Mouse (Mus musculus): ENCODE data around the gene Olfr1299. TPM values are rescaled to one million over a fixed set of nuclear protein-coding genes. Genes with fewer than 3 reads are reported as not detected.

Gene Olfr1299
- polyA plus RNA-seq (2015; fragmentation: Nextera tagmentation; extraction: Ambion mirVana) = not detected in 2 replicates

GRCm38 (mm10) chr2:111661119-111661518 is at the start of gene Olfr1299:
Olfr1299 (plus strand) TSS chr2:111661419.
- Histone ChIP-seq H3K27me3 (no peaks in the 10 kb centered on the region), H3K9ac (no peak within 1 kb of the TSS), H3K36me3 (no peaks in the 10 kb centered on the region), H3K27ac (replicated peaks) (no peak within 1 kb of the TSS), H3K4me2 (no peak within 1 kb of the TSS), H3K9me3 (no peaks in the 10 kb centered on the region), H3K4me3 (no peak within 1 kb of the TSS), H3K4me1 (replicated peaks) (no peaks in the 10 kb centered on the region)
- ATAC-seq (ENCODE audit: low read depth) = no peak
- WGBS = 78% methylated on average over 4 of the region's 4 CpGs

DNA sequence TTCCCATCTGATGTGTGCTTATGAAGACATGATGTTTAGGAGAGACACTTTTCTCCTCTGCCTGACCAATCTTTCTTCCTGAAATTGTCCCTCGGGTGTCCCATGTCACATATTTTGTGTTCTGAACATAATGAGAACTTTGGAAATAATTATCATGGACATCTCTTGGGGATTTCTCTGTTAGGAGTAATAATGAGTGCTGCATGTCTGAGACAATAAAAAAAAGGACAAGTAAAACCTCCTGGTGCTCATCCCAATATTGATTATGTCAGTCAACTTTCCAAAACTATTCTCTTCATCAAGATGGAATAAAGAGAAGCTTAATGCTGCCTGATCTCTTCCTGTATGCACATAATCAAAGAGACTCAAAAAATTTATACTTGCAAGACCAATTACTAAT is 34.8 kb upstream of the Olfr1299 start, which contains the start of gene Olfr1297:
Olfr1297 (minus strand) TSS at position 101 of the 400 bp plus-strand sequence.
- Histone ChIP-seq H3K36me3 (no peaks in the 10 kb centered on the region), H3K27ac (replicated peaks) (no peak within 1 kb of the TSS), H3K4me1 (replicated peaks) (no peaks in the 10 kb centered on the region), H3K4me2 (no peak within 1 kb of the TSS), H3K4me3 (no peak within 1 kb of the TSS), H3K9ac (no peak within 1 kb of the TSS), H3K9me3 (no peaks in the 10 kb centered on the region), H3K27me3 (no peaks in the 10 kb centered on the region)
- WGBS = 86% methylated on average over 1 of the region's 1 CpGs
- no peak for ATAC-seq (ENCODE audit: low read depth)

- Histone ChIP-seq H3K36me3 (no peaks in the 10 kb centered on the region), H3K27me3 (no peaks in the 10 kb centered on the region), H3K4me1 (replicated peaks) (no peaks in the 10 kb centered on the region), H3K9ac (no peak within 1 kb of the TSS), H3K4me2 (no peak within 1 kb of the TSS), H3K4me3 (no peak within 1 kb of the TSS), H3K9me3 (no peaks in the 10 kb centered on the region), H3K27ac (replicated peaks) (no peak within 1 kb of the TSS)
- ATAC-seq (ENCODE audit: low read depth) = no peak
- 84% methylated on average over 1 of the region's 1 CpGs for WGBS
Observed at GRCm38 (mm10) chr2:111649101-111649500, 12.1 kb upstream of the Olfr1299 start, which contains the start of gene Olfr1298. Olfr1298 (minus strand) TSS chr2:111649201.

Other genes starting within 250 kb of the Olfr1299 start
- gene Olfr1286, start 238.3 kb upstream of the Olfr1299 start, polyA plus RNA-seq (2015; fragmentation: Nextera tagmentation; extraction: Ambion mirVana) = not detected in 2 replicates
- not detected in 2 replicates for gene Olfr1287, start 212.3 kb upstream of the Olfr1299 start, polyA plus RNA-seq (2015; fragmentation: Nextera tagmentation; extraction: Ambion mirVana)
- not detected in 2 replicates for gene Olfr1288, start 187.3 kb upstream of the Olfr1299 start, polyA plus RNA-seq (2015; fragmentation: Nextera tagmentation; extraction: Ambion mirVana)
- gene Olfr1289, start 180.6 kb upstream of the Olfr1299 start, polyA plus RNA-seq (2015; fragmentation: Nextera tagmentation; extraction: Ambion mirVana) = not detected in 2 replicates
- not detected in 2 replicates for gene Olfr1290, start 167.6 kb upstream of the Olfr1299 start, polyA plus RNA-seq (2015; fragmentation: Nextera tagmentation; extraction: Ambion mirVana)
- not detected in 2 replicates for gene Olfr1291-ps1, start 164.2 kb upstream of the Olfr1299 start, polyA plus RNA-seq (2015; fragmentation: Nextera tagmentation; extraction: Ambion mirVana)
- gene Olfr1293-ps, start 136.2 kb upstream of the Olfr1299 start, polyA plus RNA-seq (2015; fragmentation: Nextera tagmentation; extraction: Ambion mirVana) = not detected in 2 replicates
- not detected in 2 replicates for gene Olfr1294, start 121.1 kb upstream of the Olfr1299 start, polyA plus RNA-seq (2015; fragmentation: Nextera tagmentation; extraction: Ambion mirVana)
- not detected in 2 replicates for gene Olfr1295, start 91.7 kb upstream of the Olfr1299 start, polyA plus RNA-seq (2015; fragmentation: Nextera tagmentation; extraction: Ambion mirVana)
- gene Olfr1297, start 34.9 kb upstream of the Olfr1299 start, polyA plus RNA-seq (2015; fragmentation: Nextera tagmentation; extraction: Ambion mirVana) = not detected in 2 replicates
- not detected in 2 replicates for gene Olfr1298, start 12.2 kb upstream of the Olfr1299 start, polyA plus RNA-seq (2015; fragmentation: Nextera tagmentation; extraction: Ambion mirVana)
- gene Olfr1301, start 89.6 kb downstream of the Olfr1299 start, polyA plus RNA-seq (2015; fragmentation: Nextera tagmentation; extraction: Ambion mirVana) = not detected in 2 replicates
- not detected in 2 replicates for gene Olfr1302, start 116.0 kb downstream of the Olfr1299 start, polyA plus RNA-seq (2015; fragmentation: Nextera tagmentation; extraction: Ambion mirVana)
- gene Olfr1303, start 158.9 kb downstream of the Olfr1299 start, polyA plus RNA-seq (2015; fragmentation: Nextera tagmentation; extraction: Ambion mirVana) = not detected in 2 replicates
- not detected in 2 replicates for gene Olfr1305, start 215.7 kb downstream of the Olfr1299 start, polyA plus RNA-seq (2015; fragmentation: Nextera tagmentation; extraction: Ambion mirVana)